Mouse (Mus musculus) liver, embryonic 15.5 days (tissue): ENCODE data around the gene Ctrc. TPM values are rescaled to one million over a fixed set of nuclear protein-coding genes. Genes with fewer than 3 reads are reported as not detected.

Experiments
- ATAC-seq: fragments of 200-750 bp; cut with Nextera tagmentation; 2 replicates; pipeline ENCODE4 v1.8.0; 2017; ENCODE audit warnings: moderate number of reproducible peaks, mild to moderate bottlenecking, moderate library complexity; ENCODE audit not compliant: insufficient read depth
- H3K27ac ChIP-seq: fragments of 300-500 bp; sonication (generic); replicated peaks from 2 replicates; pipeline ENCODE4 v1.5.1; 2015; ENCODE audit warnings: mild to moderate bottlenecking, inconsistent platforms
- H3K27me3 ChIP-seq: fragments of 300-500 bp; sonication (generic); 2 replicates; pipeline ENCODE4 v1.6.1; 2015; ENCODE audit warnings: mild to moderate bottlenecking, inconsistent platforms
- H3K36me3 ChIP-seq: fragments of 300-500 bp; sonication (generic); replicated peaks from 2 replicates; pipeline ENCODE4 v1.6.1; 2015; ENCODE audit warnings: moderate library complexity, mild to moderate bottlenecking, inconsistent platforms
- H3K4me1 ChIP-seq: fragments of 300-500 bp; sonication (generic); replicated peaks from 2 replicates; pipeline ENCODE4 v1.6.1; 2015; ENCODE audit warnings: inconsistent platforms
- H3K4me2 ChIP-seq: fragments of 300-500 bp; sonication (generic); 2 replicates; pipeline ENCODE4 v1.6.1; 2015; ENCODE audit warnings: moderate library complexity, mild to moderate bottlenecking, inconsistent platforms
- H3K4me3 ChIP-seq: fragments of 300-500 bp; sonication (generic); replicated peaks from 2 replicates; pipeline ENCODE4 v1.5.1; 2015; ENCODE audit warnings: mild to moderate bottlenecking, inconsistent platforms
- H3K9ac ChIP-seq: fragments of 300-500 bp; sonication (generic); 2 replicates; pipeline ENCODE4 v1.6.1; 2015; ENCODE audit warnings: moderate library complexity, mild to moderate bottlenecking, inconsistent platforms
- H3K9me3 ChIP-seq: fragments of 300-500 bp; sonication (generic); replicated peaks from 2 replicates; pipeline ENCODE4 v1.6.1; 2016; ENCODE audit warnings: inconsistent platforms
- WGBS: fragments of 180-500 bp; shearing (Covaris S2); methylation state at CpG from one replicate; pipeline ENCODE4 v1.1.7; 2015; ENCODE audit warnings: mixed read lengths; ENCODE audit not compliant: insufficient replicate concordance; 5-methylcytosine and 5-hydroxymethylcytosine counted together
- polyA plus RNA-seq: library from polyadenylated mRNA; unstranded; fragments of >200 nt; fragmentation: Nextera tagmentation; extraction: Ambion mirVana; gene quantifications from 2 replicates; pipeline ENCODE4 v1.2.1, GENCODE M21; 2015

The Ctrc gene
- not detected in 2 replicates for polyA plus RNA-seq

- Histone ChIP-seq H3K36me3 (no peaks in the 10 kb centered on the region), H3K4me3 (no peak within 1 kb of the TSS), H3K9me3 (no peaks in the 10 kb centered on the region), H3K27me3 (no peaks in the 10 kb centered on the region), H3K9ac (no peak within 1 kb of the TSS), H3K4me2 (no peak within 1 kb of the TSS), H3K27ac (no peak within 1 kb of the TSS), H3K4me1 (no peaks in the 10 kb centered on the region)
- ATAC-seq, result no peak
- 66% methylated on average over 6 of the region's 6 CpGs for WGBS
Measured at GRCm38 (mm10) chr4:141845999-141846398, at the start of gene Ctrc. Gene Ctrc (minus strand): TSS chr4:141846359.

- no peak overlapping the region for H3K27ac ChIP-seq
- 24% methylated on average over 12 of the region's 12 CpGs for WGBS
- no peaks in the 10 kb centered on the region for H3K36me3 ChIP-seq
- H3K4me3 ChIP-seq, result no peak overlapping the region
- no peaks in the 10 kb centered on the region for H3K9me3 ChIP-seq
- H3K4me1 ChIP-seq, result peaks cover 7% of the 10 kb centered on the region; the same call in 1 of the 2 replicates
- ATAC-seq, result no peak
- H3K4me2 ChIP-seq, result no peak overlapping the region
- H3K9ac ChIP-seq, result no peak overlapping the region
- peaks cover 20% of the 10 kb centered on the region for H3K27me3 ChIP-seq
Measured at GRCm38 (mm10) chr4:141895772-141896171, 49.6 kb upstream of the Ctrc start.

GRCm38 (mm10) chr4:141893157-141893784, 47.1 kb upstream of the Ctrc start:
- H3K36me3 ChIP-seq, result no peaks in the 10 kb centered on the region
- no peak overlapping the region for H3K9ac ChIP-seq
- peaks cover 7% of the 10 kb centered on the region; the same call in 1 of the 2 replicates for H3K4me1 ChIP-seq
- H3K27me3 ChIP-seq, result peaks cover 13% of the 10 kb centered on the region; the same call in 1 of the 2 replicates
- 70% methylated on average over 8 of the region's 8 CpGs for WGBS
- H3K27ac ChIP-seq, result no peak overlapping the region
- H3K9me3 ChIP-seq, result no peaks in the 10 kb centered on the region
- no peak for ATAC-seq
- H3K4me3 ChIP-seq, result no peak overlapping the region
- H3K4me2 ChIP-seq, result no peak overlapping the region

GRCm38 (mm10) chr4:141886385-141886968, 40.3 kb upstream of the Ctrc start:
- no peak for ATAC-seq
- Histone ChIP-seq H3K4me2 (no peak overlapping the region), H3K9me3 (no peaks in the 10 kb centered on the region), H3K36me3 (no peaks in the 10 kb centered on the region), H3K27me3 (peaks cover 7% of the 10 kb centered on the region; the same call in 1 of the 2 replicates), H3K4me3 (no peak overlapping the region), H3K27ac (no peak overlapping the region), H3K9ac (no peak overlapping the region), H3K4me1 (peaks cover 5% of the 10 kb centered on the region; the same call in 1 of the 2 replicates)
- WGBS, result 17% methylated on average over 6 of the region's 6 CpGs

DNA sequence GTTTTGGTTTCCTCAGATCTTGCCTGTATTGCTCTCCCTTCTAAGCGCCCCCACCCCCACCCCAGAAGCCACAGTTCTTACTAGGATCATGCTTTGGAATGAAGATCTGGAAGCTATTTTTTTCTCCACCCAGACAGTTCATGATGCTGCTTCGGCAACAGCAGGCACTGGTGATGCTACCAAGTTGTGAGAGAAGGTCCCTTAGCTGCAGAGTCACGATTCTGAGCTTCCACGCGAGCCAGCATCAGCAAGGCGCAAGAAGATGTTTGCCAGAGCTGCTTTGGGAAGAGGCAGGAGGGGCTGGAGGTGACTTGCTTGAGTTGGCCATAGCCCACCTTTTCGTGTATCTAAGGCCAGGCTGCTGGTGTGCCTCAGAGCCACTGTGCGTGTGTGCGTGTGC, 39.3 kb upstream of the Ctrc start:
- no peak overlapping the region for H3K27ac ChIP-seq
- WGBS, result 58% methylated on average over 9 of the region's 9 CpGs
- H3K4me3 ChIP-seq, result no peak overlapping the region
- H3K27me3 ChIP-seq, result peaks cover 11% of the 10 kb centered on the region; the same call in 1 of the 2 replicates
- H3K4me1 ChIP-seq, result peaks cover 9% of the 10 kb centered on the region; the same call in 1 of the 2 replicates
- H3K9ac ChIP-seq, result no peak overlapping the region
- H3K36me3 ChIP-seq, result no peaks in the 10 kb centered on the region
- H3K4me2 ChIP-seq, result no peak overlapping the region
- H3K9me3 ChIP-seq, result no peaks in the 10 kb centered on the region
- ATAC-seq, result no peak

GRCm38 (mm10) chr4:141882858-141883257, 36.7 kb upstream of the Ctrc start:
- Histone ChIP-seq H3K4me3 (no peak overlapping the region), H3K4me2 (no peak overlapping the region), H3K27ac (no peak overlapping the region), H3K27me3 (peaks cover 35% of the 10 kb centered on the region), H3K36me3 (no peaks in the 10 kb centered on the region), H3K9me3 (no peaks in the 10 kb centered on the region), H3K4me1 (peaks cover 9% of the 10 kb centered on the region; the same call in 1 of the 2 replicates), H3K9ac (no peak overlapping the region)
- ATAC-seq, result no peak
- WGBS, result 64% methylated on average over 7 of the region's 7 CpGs

GRCm38 (mm10) chr4:141881950-141882349, 35.8 kb upstream of the Ctrc start:
- no peak for ATAC-seq
- Histone ChIP-seq H3K27me3 (peaks cover 44% of the 10 kb centered on the region), H3K4me2 (no peak overlapping the region), H3K36me3 (no peaks in the 10 kb centered on the region), H3K9ac (no peak overlapping the region), H3K27ac (no peak overlapping the region), H3K9me3 (no peaks in the 10 kb centered on the region), H3K4me1 (peaks cover 9% of the 10 kb centered on the region; the same call in 1 of the 2 replicates), H3K4me3 (no peak overlapping the region)
- 42% methylated on average over 5 of the region's 5 CpGs for WGBS

- H3K9me3 ChIP-seq, result no peaks in the 10 kb centered on the region
- no peaks in the 10 kb centered on the region for H3K36me3 ChIP-seq
- H3K27ac ChIP-seq, result no peak overlapping the region
- peaks cover 47% of the 10 kb centered on the region for H3K27me3 ChIP-seq
- H3K4me3 ChIP-seq, result no peak overlapping the region
- peaks cover 11% of the 10 kb centered on the region for H3K4me1 ChIP-seq
- no peak overlapping the region for H3K9ac ChIP-seq
- no peak for ATAC-seq
- H3K4me2 ChIP-seq, result no peak overlapping the region
- WGBS, result 47% methylated on average over 10 of the region's 10 CpGs
Measured at GRCm38 (mm10) chr4:141881289-141881914, 35.2 kb upstream of the Ctrc start.

- Histone ChIP-seq H3K36me3 (no peaks in the 10 kb centered on the region), H3K27me3 (peaks cover 55% of the 10 kb centered on the region), H3K4me2 (no peak overlapping the region), H3K4me1 (peaks cover 27% of the 10 kb centered on the region), H3K9ac (no peak overlapping the region), H3K9me3 (no peaks in the 10 kb centered on the region), H3K4me3 (no peak overlapping the region), H3K27ac (no peak overlapping the region)
- WGBS, result 64% methylated on average over 9 of the region's 9 CpGs
- ATAC-seq, result no peak
Measured at GRCm38 (mm10) chr4:141879875-141880274, 33.7 kb upstream of the Ctrc start.

DNA sequence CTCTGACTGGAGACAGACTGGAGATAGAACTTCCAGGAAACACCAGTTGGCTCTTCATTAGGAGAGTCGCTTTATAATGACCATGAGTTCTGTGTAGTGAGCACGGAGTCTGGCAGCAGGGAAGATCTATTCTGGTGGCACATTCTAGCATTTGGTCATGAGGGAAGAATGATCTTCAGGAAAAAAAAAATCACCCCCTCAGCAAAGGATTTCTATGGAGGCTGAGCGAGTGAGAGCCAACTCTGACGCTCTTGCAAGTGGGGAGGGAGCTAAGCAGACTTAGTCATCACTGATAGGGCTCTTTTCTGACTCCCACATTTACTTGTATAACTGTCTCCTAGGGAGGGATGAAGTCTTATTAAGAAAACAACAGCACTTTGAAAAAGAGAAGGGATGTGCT, 32.9 kb upstream of the Ctrc start:
- Histone ChIP-seq H3K9ac (no peak overlapping the region), H3K27me3 (peaks cover 55% of the 10 kb centered on the region), H3K9me3 (no peaks in the 10 kb centered on the region), H3K27ac (no peak overlapping the region), H3K36me3 (no peaks in the 10 kb centered on the region), H3K4me1 (peaks cover 32% of the 10 kb centered on the region), H3K4me3 (no peak overlapping the region), H3K4me2 (no peak overlapping the region)
- WGBS, result 50% methylated on average over 4 of the region's 4 CpGs
- ATAC-seq, result no peak

DNA sequence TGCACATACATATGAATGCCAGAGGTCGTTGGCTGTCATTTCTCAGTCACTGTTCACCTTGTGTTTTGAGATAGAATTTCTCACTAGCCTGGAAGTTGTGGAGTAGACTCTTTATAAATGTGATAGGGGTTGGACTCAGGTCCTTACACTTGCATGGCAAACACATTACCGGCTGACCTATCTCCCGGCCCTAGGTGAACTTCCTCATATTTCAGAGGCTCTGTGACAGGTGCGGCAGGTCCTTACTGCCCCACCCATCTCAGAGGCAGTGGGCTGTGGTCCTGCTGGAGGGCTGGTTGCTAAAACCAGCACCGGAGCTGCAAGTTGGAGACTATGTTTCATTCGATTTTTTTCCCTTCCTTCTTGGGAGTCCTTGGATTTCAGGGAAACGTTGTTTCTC, 32.5 kb upstream of the Ctrc start:
- H3K9ac ChIP-seq, result no peak overlapping the region
- no peak for ATAC-seq
- H3K9me3 ChIP-seq, result no peaks in the 10 kb centered on the region
- H3K4me2 ChIP-seq, result no peak overlapping the region
- H3K27ac ChIP-seq, result no peak overlapping the region
- H3K4me1 ChIP-seq, result peaks cover 36% of the 10 kb centered on the region
- H3K27me3 ChIP-seq, result peaks cover 53% of the 10 kb centered on the region
- no peak overlapping the region for H3K4me3 ChIP-seq
- WGBS, result 35% methylated on average over 7 of the region's 7 CpGs
- no peaks in the 10 kb centered on the region for H3K36me3 ChIP-seq
